Mouse (Mus musculus): ENCODE measurements around the gene Cbx5. TPM values are rescaled to one million over a fixed set of nuclear protein-coding genes. Genes with fewer than 3 reads are reported as not detected.

The Cbx5 gene
- total RNA-seq, 2 experiments from 2014 or later = 25.4 to 35.6 TPM

- peak; percentile 78 for DNase-seq (ENCODE audit: low spot score)
Observed at GRCm38 (mm10) chr15:103214971-103215907, 24.4 kb downstream of the Cbx5 start.

GRCm38 (mm10) chr15:103214149-103214548 is 25.5 kb downstream of the Cbx5 start:
- DNase-seq (ENCODE audit: low spot score) = no peak

- DNase-seq (ENCODE audit: low spot score) = no peak
Observed at GRCm38 (mm10) chr15:103205156-103205555, 34.5 kb downstream of the Cbx5 start.

- DNase-seq (ENCODE audit: low spot score) = no peak
Observed at GRCm38 (mm10) chr15:103202088-103202793, 37.4 kb downstream of the Cbx5 start.

- no peak for DNase-seq (ENCODE audit: low spot score)
Observed at GRCm38 (mm10) chr15:103197785-103198184, 41.8 kb downstream of the Cbx5 start.

GRCm38 (mm10) chr15:103196835-103197234 is 42.8 kb downstream of the Cbx5 start:
- no peak for DNase-seq (ENCODE audit: low spot score)

GRCm38 (mm10) chr15:103193606-103194005 is 46.0 kb downstream of the Cbx5 start:
- no peak for DNase-seq (ENCODE audit: low spot score)

GRCm38 (mm10) chr15:103190531-103191462 is 48.8 kb downstream of the Cbx5 start:
- no peak for DNase-seq (ENCODE audit: low spot score)

- DNase-seq (ENCODE audit: low spot score) = no peak
Observed at GRCm38 (mm10) chr15:103190083-103190482, 49.5 kb downstream of the Cbx5 start.

GRCm38 (mm10) chr15:103187803-103188202 is 51.8 kb downstream of the Cbx5 start:
- DNase-seq (ENCODE audit: low spot score) = no peak

GRCm38 (mm10) chr15:103185462-103186198 is 54.0 kb downstream of the Cbx5 start:
- DNase-seq (ENCODE audit: low spot score) = peak; percentile 57

- no peak for DNase-seq (ENCODE audit: low spot score)
Observed at GRCm38 (mm10) chr15:103183651-103184610, 55.7 kb downstream of the Cbx5 start.

GRCm38 (mm10) chr15:103183135-103183534 is 56.5 kb downstream of the Cbx5 start:
- peak; percentile 68 for DNase-seq (ENCODE audit: low spot score)

GRCm38 (mm10) chr15:103182166-103182790 is 57.3 kb downstream of the Cbx5 start:
- DNase-seq (ENCODE audit: low spot score) = peak; percentile 76

- no peak for DNase-seq (ENCODE audit: low spot score)
Observed at GRCm38 (mm10) chr15:103180406-103180805, 59.2 kb downstream of the Cbx5 start.

GRCm38 (mm10) chr15:103178767-103179166 is 60.8 kb downstream of the Cbx5 start:
- DNase-seq (ENCODE audit: low spot score) = no peak

- peak; percentile 55 for DNase-seq (ENCODE audit: low spot score)
Observed at GRCm38 (mm10) chr15:103178137-103178536, 61.5 kb downstream of the Cbx5 start.

GRCm38 (mm10) chr15:103177611-103178041 is 62.0 kb downstream of the Cbx5 start:
- DNase-seq (ENCODE audit: low spot score) = no peak

GRCm38 (mm10) chr15:103176874-103177421 is 62.7 kb downstream of the Cbx5 start:
- peak; percentile 93 for DNase-seq (ENCODE audit: low spot score)

All from gastrocnemius, adult 18-20 months (tissue).